Mouse (Mus musculus) left cerebral cortex, adult 2 months (tissue): ENCODE results near the gene Pde3a. TPM values are rescaled to one million over a fixed set of nuclear protein-coding genes. Genes with fewer than 3 reads are reported as not detected.

Experiments used
- DNase-seq, 2 experiments: peaks; one replicate each; pipeline ENCODE4 v3.0.0; 2021 to 2022; ENCODE audit warnings: low spot score in 2 of 2, mixed read lengths in 1 of 2; ENCODE audit errors: extremely low spot score in 1 of 2
- H3K27ac ChIP-seq: fragments of 200-600 bp; 2 replicates; pipeline ENCODE4 v1.8.1; 2022
- H3K4me3 ChIP-seq: fragments of 200-600 bp; 2 replicates; pipeline ENCODE4 v1.8.1; 2022
- CTCF ChIP-seq: fragments of 200-600 bp; IDR thresholded peaks from 2 replicates; pipeline ENCODE4 v1.8.1; 2022; ENCODE audit warnings: antibody characterized with exemption, mild to moderate bottlenecking, moderate library complexity
- intact Hi-C: fragments of 180-260 bp; cut with DNase I; formaldehyde crosslinking; loops from one replicate; pipeline ENCODE4 v1.15.1; 2025
- total RNA-seq, 2 experiments: library from RNA; stranded (reverse); gene quantifications; 2 replicates each; pipeline ENCODE4 v1.2.3; 2021

Pde3a gene
- total RNA-seq, 2 experiments from 2014 or later: 1.4 to 1.8 TPM

- intact Hi-C loops: loop anchor here (2.0 to 10.0 kb wide), 5 partner anchors 91 to 1032 kb away; partner anchors contain the start of gene Pyroxd1
- H3K27ac ChIP-seq: no peak overlapping the region
- no peak for DNase-seq
- TF ChIP-seq CTCF: no peak
- H3K4me3 ChIP-seq: no peak overlapping the region
Measured at GRCm38 (mm10) chr6:141485302-141486021, 236.4 kb downstream of the Pde3a start.

GRCm38 (mm10) chr6:141487266-141487665 lies 238.2 kb downstream of the Pde3a start:
- intact Hi-C loops: loop anchor here (2.0 to 10.0 kb wide), 5 partner anchors 90 to 1030 kb away; partner anchors contain the start of gene Pyroxd1
- DNase-seq: peak in 1 of 2 experiments; percentile 15
- peak overlapping the region; percentile 22; the same call in 1 of the 2 replicates for H3K4me3 ChIP-seq
- TF ChIP-seq CTCF: peak; percentile 67
- H3K27ac ChIP-seq: no peak overlapping the region

- intact Hi-C loops: loop anchor here (5.0 to 10.0 kb wide), 4 partner anchors 309 to 1029 kb away; partner anchors contain the start of gene Pyroxd1
- peak; percentile 23 to 35 for DNase-seq
- peak; percentile 78 for TF ChIP-seq CTCF
- no peak overlapping the region for H3K4me3 ChIP-seq
- no peak overlapping the region for H3K27ac ChIP-seq
Measured at GRCm38 (mm10) chr6:141488619-141489018, 239.6 kb downstream of the Pde3a start.

GRCm38 (mm10) chr6:141494909-141495308 lies 245.8 kb downstream of the Pde3a start:
- peak overlapping the region; percentile 45; the same call in 1 of the 2 replicates for H3K27ac ChIP-seq

GRCm38 (mm10) chr6:141495634-141496418 lies 246.8 kb downstream of the Pde3a start:
- peak in 1 of 2 experiments; percentile 26 for DNase-seq
- Histone ChIP-seq H3K27ac (peak overlapping the region; percentile 1; the same call in 1 of the 2 replicates), H3K4me3 (no peak overlapping the region)
- intact Hi-C loops: loop anchor here (2.0 to 5.0 kb wide), 2 partner anchors 36 to 73 kb away; no protein-coding TSS in a partner anchor
- TF ChIP-seq CTCF: no peak

More at GRCm38 (mm10) chr6:141494909-141495308, 245.8 kb downstream of the Pde3a start:
- DNase-seq: no peak
- intact Hi-C loops: loop anchor here (2.0 to 5.0 kb wide), 2 partner anchors 37 to 74 kb away; no protein-coding TSS in a partner anchor
- H3K4me3 ChIP-seq: no peak overlapping the region
- TF ChIP-seq CTCF: no peak

- DNase-seq: no peak
- H3K27ac ChIP-seq: no peak overlapping the region
- H3K4me3 ChIP-seq: no peak overlapping the region
- intact Hi-C loops: loop anchor here (2.0 to 5.0 kb wide), 2 partner anchors 33 to 77 kb away; no protein-coding TSS in a partner anchor
- peak; percentile 50 for TF ChIP-seq CTCF
Measured at GRCm38 (mm10) chr6:141499511-141499910, 250.4 kb downstream of the Pde3a start.

- DNase-seq: no peak
- intact Hi-C loops: no loop called here
- no peak for TF ChIP-seq CTCF
- Histone ChIP-seq H3K4me3 (no peak overlapping the region), H3K27ac (no peak overlapping the region; the same call in 1 of the 2 replicates)
Measured at GRCm38 (mm10) chr6:141501171-141501570, 252.1 kb downstream of the Pde3a start.

- no peak for DNase-seq
- H3K4me3 ChIP-seq: no peak overlapping the region
- TF ChIP-seq CTCF: no peak
- intact Hi-C loops: no loop called here
- no peak overlapping the region for H3K27ac ChIP-seq
Measured at GRCm38 (mm10) chr6:141522541-141522940, 273.5 kb downstream of the Pde3a start.

- H3K27ac ChIP-seq: peak within 1 kb of the TSS; percentile 66
- intact Hi-C loops: no loop called here
- H3K4me3 ChIP-seq: peak within 1 kb of the TSS; percentile 44
- no peak for TF ChIP-seq CTCF
- peak in 1 of 2 experiments; percentile 16 for DNase-seq
Measured at GRCm38 (mm10) chr6:141523747-141524640, 274.9 kb downstream of the Pde3a start, which contains the start of gene Slco1c1. TSS of gene Slco1c1 (plus strand) at chr6:141524368.

GRCm38 (mm10) chr6:141525787-141526186 lies 276.7 kb downstream of the Pde3a start:
- no peak for DNase-seq
- no peak for TF ChIP-seq CTCF

GRCm38 (mm10) chr6:141530865-141531264 lies 281.8 kb downstream of the Pde3a start:
- no peak for TF ChIP-seq CTCF
- DNase-seq: no peak
- peak overlapping the region; percentile 10; the same call in 1 of the 2 replicates for H3K27ac ChIP-seq
- intact Hi-C loops: loop anchor here (5.0 kb wide), 1 partner anchor 34 kb away; no protein-coding TSS in a partner anchor
- H3K4me3 ChIP-seq: peak overlapping the region; percentile 2; the same call in 1 of the 2 replicates

More at GRCm38 (mm10) chr6:141525787-141526186, 276.7 kb downstream of the Pde3a start:
- Histone ChIP-seq H3K4me3 (peak overlapping the region; percentile 44), H3K27ac (peak overlapping the region; percentile 66; the same call in 1 of the 2 replicates)
- intact Hi-C loops: no loop called here
